Mouse (Mus musculus) olfactory bulb, adult 2 months (tissue): ENCODE measurements around the gene Dusp10. TPM values are rescaled to one million over a fixed set of nuclear protein-coding genes. Genes with fewer than 3 reads are reported as not detected.

Experiments used
- H3K27ac ChIP-seq: fragments of 200-500 bp; 2 replicates; pipeline ENCODE4 v1.5.1; 2012; ENCODE audit warnings: low read depth, low read length; ENCODE audit not compliant: insufficient read depth
- H3K4me1 ChIP-seq: fragments of 200-500 bp; 2 replicates; pipeline ENCODE4 v1.6.1; 2012; ENCODE audit warnings: low read length; ENCODE audit not compliant: control insufficient read depth, insufficient read depth
- H3K4me3 ChIP-seq: fragments of 200-500 bp; 2 replicates; pipeline ENCODE4 v1.5.1; 2012; ENCODE audit warnings: mild to moderate bottlenecking, low read depth, low read length, moderate library complexity; ENCODE audit not compliant: insufficient read depth
- CTCF ChIP-seq: fragments of 200-500 bp; IDR thresholded peaks from 2 replicates; pipeline ENCODE4 v1.5.1; 2012; ENCODE audit warnings: low read depth, mild to moderate bottlenecking, low read length, moderate library complexity; ENCODE audit not compliant: insufficient read depth
- POLR2A ChIP-seq: fragments of 200-500 bp; IDR thresholded peaks from 2 replicates; pipeline ENCODE4 v1.6.1; 2012; ENCODE audit warnings: mild to moderate bottlenecking, low read depth, low read length, moderate library complexity; ENCODE audit not compliant: insufficient read depth
- WGBS: fragments of 180-500 bp; shearing (Covaris S2); methylation state at CpG from one replicate; pipeline ENCODE4 v1.1.7; 2018; 5-methylcytosine and 5-hydroxymethylcytosine counted together
- polyA plus RNA-seq: library from polyadenylated mRNA; stranded (reverse); fragments of >200 nt; gene quantifications from 2 replicates; pipeline ENCODE4 v1.2.4, GENCODE M21; 2012; ENCODE audit warnings: low replicate concordance; ENCODE audit not compliant: missing spikeins, insufficient read depth, insufficient read length

The Dusp10 gene
- polyA plus RNA-seq, 1 experiment, result not detected

- no peak overlapping the region for H3K4me3 ChIP-seq
- TF ChIP-seq POLR2A (no peak), CTCF (no peak)
- 82% methylated on average over 6 of the region's 6 CpGs for WGBS
- H3K27ac ChIP-seq, result no peak overlapping the region
- H3K4me1 ChIP-seq, result peaks cover 17% of the 10 kb centered on the region
Measured at GRCm38 (mm10) chr1:184046070-184046677, 33.1 kb downstream of the Dusp10 start.

DNA sequence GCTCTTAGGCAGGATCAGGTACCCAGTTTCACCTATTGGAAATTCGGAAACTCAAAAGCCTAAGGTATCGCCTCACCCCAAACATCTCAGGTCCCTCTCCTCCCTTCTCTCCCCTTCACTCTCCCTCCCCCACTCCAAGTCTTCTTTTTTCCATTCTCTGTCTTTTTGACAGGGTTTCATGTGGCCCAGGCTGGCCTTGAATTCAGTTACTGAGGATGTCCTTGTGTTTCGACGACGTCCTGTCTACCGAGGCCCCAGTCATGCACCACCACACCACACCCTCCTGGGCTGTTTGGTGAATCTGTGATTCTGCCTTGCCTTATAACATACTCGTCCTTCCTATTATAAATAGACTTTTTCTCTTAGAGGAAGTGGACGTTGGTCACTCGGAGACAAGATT lies 34.7 kb downstream of the Dusp10 start:
- H3K4me1 ChIP-seq, result peaks cover 13% of the 10 kb centered on the region
- H3K27ac ChIP-seq, result no peak overlapping the region
- TF ChIP-seq POLR2A (no peak), CTCF (no peak)
- 92% methylated on average over 9 of the region's 9 CpGs for WGBS
- no peak overlapping the region for H3K4me3 ChIP-seq

DNA sequence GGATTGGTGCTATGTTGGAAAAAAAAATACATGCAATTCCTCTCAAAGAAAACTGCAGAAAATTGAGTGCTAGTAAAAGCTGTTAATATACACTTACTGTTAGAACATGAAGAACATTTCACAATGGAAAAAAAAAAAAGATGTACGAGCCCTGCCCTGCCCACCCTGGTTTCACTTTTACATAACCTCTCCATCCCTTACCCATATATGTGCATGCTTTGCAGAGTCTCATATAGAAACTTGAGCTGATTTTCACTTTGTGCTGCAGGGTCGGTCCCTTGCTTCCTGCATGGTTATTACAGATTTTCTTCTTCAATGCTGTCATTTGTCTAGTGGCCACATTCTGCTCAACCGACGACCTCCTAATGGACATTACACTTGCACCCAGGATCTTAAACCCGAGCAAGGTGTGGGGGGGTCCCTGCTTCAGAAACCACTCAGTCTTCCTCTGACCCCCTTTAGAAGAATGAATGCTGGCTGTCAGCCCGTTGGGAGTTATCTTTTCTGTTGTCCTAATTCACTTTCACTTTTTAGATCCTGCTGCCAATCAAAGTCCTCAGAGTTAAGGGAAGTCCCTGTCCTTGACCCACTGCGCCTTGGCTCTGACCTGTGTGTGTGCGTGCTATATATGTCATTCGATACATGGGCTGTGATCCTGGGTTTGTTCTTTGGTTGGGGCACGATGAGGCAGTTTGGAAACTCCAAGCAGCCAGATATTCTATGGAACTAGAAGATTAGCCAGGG lies 35.7 kb downstream of the Dusp10 start:
- 76% methylated on average over 10 of the region's 10 CpGs for WGBS

DNA sequence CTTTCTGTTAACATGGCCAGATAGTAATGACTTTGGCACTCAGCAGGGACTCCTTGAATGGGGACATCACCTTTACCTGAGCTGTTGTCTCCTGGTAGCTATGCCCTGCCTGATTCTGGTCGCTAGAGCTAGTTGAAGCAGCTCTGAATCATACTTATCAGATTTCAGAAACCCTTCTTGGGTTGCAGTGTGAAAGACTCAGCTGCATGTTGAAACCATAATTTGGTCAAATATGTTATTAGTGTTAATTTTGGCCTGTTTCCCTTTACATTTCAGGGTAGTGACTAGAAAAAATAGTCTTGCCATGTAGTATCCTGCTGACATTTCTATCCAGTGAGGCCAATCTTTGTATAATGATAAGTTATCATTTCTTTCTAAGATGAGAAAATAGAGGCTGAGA lies 38.2 kb downstream of the Dusp10 start:
- no peak overlapping the region for H3K4me3 ChIP-seq
- no peak for TF ChIP-seq CTCF
- TF ChIP-seq POLR2A, result no peak
- H3K27ac ChIP-seq, result no peak overlapping the region
- 56% methylated on average over 1 of the region's 1 CpGs for WGBS
- H3K4me1 ChIP-seq, result peaks cover 14% of the 10 kb centered on the region

More for the DNA sequence above, 35.7 kb downstream of the Dusp10 start:
- Histone ChIP-seq H3K27ac (no peak overlapping the region), H3K4me1 (peaks cover 12% of the 10 kb centered on the region), H3K4me3 (no peak overlapping the region)
- TF ChIP-seq CTCF, result no peak
- no peak for TF ChIP-seq POLR2A

DNA sequence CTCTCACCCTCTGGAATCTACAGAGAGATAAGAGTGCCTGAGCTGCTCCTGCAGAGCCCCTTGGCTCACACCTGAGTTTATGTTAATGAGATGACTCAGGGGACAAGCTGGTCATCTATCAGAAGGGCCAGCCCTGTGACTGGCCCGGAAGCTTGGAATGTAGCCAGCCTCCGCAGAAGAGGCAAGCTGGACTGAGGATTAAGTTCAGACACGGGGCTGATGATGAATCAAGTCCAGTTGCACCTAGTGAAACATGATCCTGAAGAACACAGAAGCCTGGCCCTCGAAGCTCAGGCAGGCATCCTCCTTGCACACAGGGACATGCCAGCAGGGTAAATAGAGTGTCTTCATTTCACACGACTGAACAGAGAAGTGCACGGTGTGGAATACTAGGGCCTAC lies 38.7 kb downstream of the Dusp10 start:
- H3K4me1 ChIP-seq, result peaks cover 14% of the 10 kb centered on the region
- no peak for TF ChIP-seq POLR2A
- no peak for TF ChIP-seq CTCF
- no peak overlapping the region for H3K27ac ChIP-seq
- no peak overlapping the region for H3K4me3 ChIP-seq
- WGBS, result 34% methylated on average over 6 of the region's 6 CpGs

- TF ChIP-seq POLR2A (no peak), CTCF (no peak)
- Histone ChIP-seq H3K27ac (no peak overlapping the region), H3K4me3 (no peak overlapping the region), H3K4me1 (peaks cover 14% of the 10 kb centered on the region)
- WGBS, result 59% methylated on average over 4 of the region's 4 CpGs
Measured at GRCm38 (mm10) chr1:184052331-184052730, 39.2 kb downstream of the Dusp10 start.

DNA sequence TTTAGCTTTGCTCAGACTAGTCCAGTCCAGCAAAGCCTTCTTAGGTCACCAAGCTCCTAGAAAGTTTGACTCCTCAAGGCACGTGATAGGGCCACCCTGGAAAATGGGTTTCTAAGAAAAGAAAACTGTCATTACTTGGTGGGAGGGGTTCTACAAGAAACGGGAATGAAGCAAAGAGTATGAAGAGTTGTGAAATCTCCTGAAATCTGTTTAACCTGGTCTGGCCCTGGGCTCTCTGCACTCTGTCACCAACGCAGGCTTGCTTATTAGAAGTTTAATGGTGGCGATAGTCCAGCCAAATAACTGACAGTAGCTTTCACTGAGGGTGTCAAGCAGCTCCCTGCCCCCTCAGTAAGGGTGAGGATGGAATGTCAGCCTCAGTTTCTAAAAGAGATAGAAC lies 40.0 kb downstream of the Dusp10 start:
- Histone ChIP-seq H3K27ac (no peak overlapping the region), H3K4me3 (no peak overlapping the region), H3K4me1 (peaks cover 12% of the 10 kb centered on the region)
- no peak for TF ChIP-seq CTCF
- TF ChIP-seq POLR2A, result no peak
- 73% methylated on average over 4 of the region's 4 CpGs for WGBS

GRCm38 (mm10) chr1:184053711-184054110 lies 40.6 kb downstream of the Dusp10 start:
- Histone ChIP-seq H3K27ac (no peak overlapping the region), H3K4me1 (peaks cover 12% of the 10 kb centered on the region), H3K4me3 (no peak overlapping the region)
- WGBS, result 91% methylated on average over 4 of the region's 4 CpGs
- TF ChIP-seq POLR2A, result no peak

GRCm38 (mm10) chr1:184054176-184054575 lies 41.1 kb downstream of the Dusp10 start:
- no peak overlapping the region for H3K27ac ChIP-seq
- no peak overlapping the region for H3K4me3 ChIP-seq
- TF ChIP-seq CTCF (no peak), POLR2A (no peak)
- H3K4me1 ChIP-seq, result peaks cover 12% of the 10 kb centered on the region
- 91% methylated on average over 2 of the region's 2 CpGs for WGBS

- 88% methylated on average over 8 of the region's 8 CpGs for WGBS
- TF ChIP-seq CTCF (no peak), POLR2A (no peak)
- Histone ChIP-seq H3K4me3 (no peak overlapping the region), H3K4me1 (peaks cover 4% of the 10 kb centered on the region; the same call in 1 of the 2 replicates), H3K27ac (no peak overlapping the region)
Measured at GRCm38 (mm10) chr1:184058206-184058605, 45.1 kb downstream of the Dusp10 start.
